Mouse (Mus musculus): ENCODE results near the gene Clec16a.

- TF ChIP-seq CTCF (conservative IDR thresholded peaks at IDR 0.05; ENCODE audit: low read length) = no peak
- TF ChIP-seq NANOG (IDR thresholded peaks at IDR 0.05; ENCODE audit: borderline replicate concordance, low read length) = no peak
Observed at GRCm38 (mm10) chr16:10764323-10764722, 219.2 kb downstream of the Clec16a start.

Measured in E14TG2a.4 (cell line).